Mouse (Mus musculus): Measurements from ENCODE around the gene Ror2. TPM values are rescaled to one million over a fixed set of nuclear protein-coding genes. Genes with fewer than 3 reads are reported as not detected.

The Ror2 gene
- polyA plus RNA-seq, 1 experiment: 2.0 TPM

- TF ChIP-seq POLR2A (IDR thresholded peaks at IDR 0.05; ENCODE audit: control insufficient read depth, low read depth, low read length) (no peak), CTCF (IDR thresholded peaks at IDR 0.05; ENCODE audit: control insufficient read depth, insufficient read depth, insufficient replicate concordance, low read depth, low read length) (no peak)
- Histone ChIP-seq H3K4me3 (ENCODE audit: control insufficient read depth, low read depth, low read length) (no peak overlapping the region), H3K36me3 (ENCODE audit: control insufficient read depth, insufficient read depth, low read length) (no peaks in the 10 kb centered on the region), H3K4me1 (ENCODE audit: control insufficient read depth, insufficient read depth, low read length) (no peaks in the 10 kb centered on the region), H3K27me3 (ENCODE audit: control insufficient read depth, insufficient read depth, low read length) (no peaks in the 10 kb centered on the region), H3K27ac (ENCODE audit: control insufficient read depth, insufficient read depth, low read depth, low read length) (no peak overlapping the region)
Observed at GRCm38 (mm10) chr13:53271595-53271994, 14.3 kb downstream of the Ror2 start.

GRCm38 (mm10) chr13:53270549-53270948 is 15.4 kb downstream of the Ror2 start:
- Histone ChIP-seq H3K4me1 (ENCODE audit: control insufficient read depth, insufficient read depth, low read length) (no peaks in the 10 kb centered on the region), H3K4me3 (ENCODE audit: control insufficient read depth, low read depth, low read length) (no peak overlapping the region), H3K27ac (ENCODE audit: control insufficient read depth, insufficient read depth, low read depth, low read length) (no peak overlapping the region), H3K36me3 (ENCODE audit: control insufficient read depth, insufficient read depth, low read length) (no peaks in the 10 kb centered on the region), H3K27me3 (ENCODE audit: control insufficient read depth, insufficient read depth, low read length) (no peaks in the 10 kb centered on the region)
- no peak for TF ChIP-seq POLR2A (IDR thresholded peaks at IDR 0.05; ENCODE audit: control insufficient read depth, low read depth, low read length)
- TF ChIP-seq CTCF (IDR thresholded peaks at IDR 0.05; ENCODE audit: control insufficient read depth, insufficient read depth, insufficient replicate concordance, low read depth, low read length): no peak

GRCm38 (mm10) chr13:53268541-53268940 is 17.4 kb downstream of the Ror2 start:
- Histone ChIP-seq H3K4me1 (ENCODE audit: control insufficient read depth, insufficient read depth, low read length) (no peaks in the 10 kb centered on the region), H3K4me3 (ENCODE audit: control insufficient read depth, low read depth, low read length) (no peak overlapping the region), H3K36me3 (ENCODE audit: control insufficient read depth, insufficient read depth, low read length) (no peaks in the 10 kb centered on the region), H3K27me3 (ENCODE audit: control insufficient read depth, insufficient read depth, low read length) (no peaks in the 10 kb centered on the region), H3K27ac (ENCODE audit: control insufficient read depth, insufficient read depth, low read depth, low read length) (no peak overlapping the region)
- TF ChIP-seq POLR2A (IDR thresholded peaks at IDR 0.05; ENCODE audit: control insufficient read depth, low read depth, low read length) (no peak), CTCF (IDR thresholded peaks at IDR 0.05; ENCODE audit: control insufficient read depth, insufficient read depth, insufficient replicate concordance, low read depth, low read length) (no peak)

- Histone ChIP-seq H3K27ac (ENCODE audit: control insufficient read depth, insufficient read depth, low read depth, low read length) (no peak overlapping the region), H3K4me3 (ENCODE audit: control insufficient read depth, low read depth, low read length) (no peak overlapping the region), H3K27me3 (ENCODE audit: control insufficient read depth, insufficient read depth, low read length) (no peaks in the 10 kb centered on the region), H3K36me3 (ENCODE audit: control insufficient read depth, insufficient read depth, low read length) (no peaks in the 10 kb centered on the region), H3K4me1 (ENCODE audit: control insufficient read depth, insufficient read depth, low read length) (no peaks in the 10 kb centered on the region)
- TF ChIP-seq CTCF (IDR thresholded peaks at IDR 0.05; ENCODE audit: control insufficient read depth, insufficient read depth, insufficient replicate concordance, low read depth, low read length) (no peak), POLR2A (IDR thresholded peaks at IDR 0.05; ENCODE audit: control insufficient read depth, low read depth, low read length) (no peak)
Observed at GRCm38 (mm10) chr13:53267849-53268248, 18.1 kb downstream of the Ror2 start.

- TF ChIP-seq POLR2A (IDR thresholded peaks at IDR 0.05; ENCODE audit: control insufficient read depth, low read depth, low read length) (no peak), CTCF (IDR thresholded peaks at IDR 0.05; ENCODE audit: control insufficient read depth, insufficient read depth, insufficient replicate concordance, low read depth, low read length) (no peak)
- Histone ChIP-seq H3K4me1 (ENCODE audit: control insufficient read depth, insufficient read depth, low read length) (no peaks in the 10 kb centered on the region), H3K36me3 (ENCODE audit: control insufficient read depth, insufficient read depth, low read length) (no peaks in the 10 kb centered on the region), H3K27me3 (ENCODE audit: control insufficient read depth, insufficient read depth, low read length) (no peaks in the 10 kb centered on the region), H3K27ac (ENCODE audit: control insufficient read depth, insufficient read depth, low read depth, low read length) (no peak overlapping the region), H3K4me3 (ENCODE audit: control insufficient read depth, low read depth, low read length) (no peak overlapping the region)
Observed at GRCm38 (mm10) chr13:53267155-53267554, 18.8 kb downstream of the Ror2 start.

GRCm38 (mm10) chr13:53266543-53266951 is 19.4 kb downstream of the Ror2 start:
- Histone ChIP-seq H3K4me1 (ENCODE audit: control insufficient read depth, insufficient read depth, low read length) (no peaks in the 10 kb centered on the region), H3K4me3 (ENCODE audit: control insufficient read depth, low read depth, low read length) (no peak overlapping the region), H3K27me3 (ENCODE audit: control insufficient read depth, insufficient read depth, low read length) (no peaks in the 10 kb centered on the region), H3K36me3 (ENCODE audit: control insufficient read depth, insufficient read depth, low read length) (no peaks in the 10 kb centered on the region), H3K27ac (ENCODE audit: control insufficient read depth, insufficient read depth, low read depth, low read length) (no peak overlapping the region)
- TF ChIP-seq CTCF (IDR thresholded peaks at IDR 0.05; ENCODE audit: control insufficient read depth, insufficient read depth, insufficient replicate concordance, low read depth, low read length): no peak
- no peak for TF ChIP-seq POLR2A (IDR thresholded peaks at IDR 0.05; ENCODE audit: control insufficient read depth, low read depth, low read length)

- no peaks in the 10 kb centered on the region for H3K4me1 ChIP-seq (ENCODE audit: control insufficient read depth, insufficient read depth, low read length)
- peak overlapping the region; percentile 52; the same call in 1 of the 2 replicates for H3K4me3 ChIP-seq (ENCODE audit: control insufficient read depth, low read depth, low read length)
- TF ChIP-seq CTCF (IDR thresholded peaks at IDR 0.05; ENCODE audit: control insufficient read depth, insufficient read depth, insufficient replicate concordance, low read depth, low read length): no peak
- TF ChIP-seq POLR2A (IDR thresholded peaks at IDR 0.05; ENCODE audit: control insufficient read depth, low read depth, low read length): no peak
- no peak overlapping the region for H3K27ac ChIP-seq (ENCODE audit: control insufficient read depth, insufficient read depth, low read depth, low read length)
- no peaks in the 10 kb centered on the region for H3K36me3 ChIP-seq (ENCODE audit: control insufficient read depth, insufficient read depth, low read length)
- no peaks in the 10 kb centered on the region for H3K27me3 ChIP-seq (ENCODE audit: control insufficient read depth, insufficient read depth, low read length)
Observed at GRCm38 (mm10) chr13:53264896-53265295, 21.0 kb downstream of the Ror2 start.
